Mouse (Mus musculus) heart, adult 10 weeks (tissue): ENCODE measurements around the gene Vmn2r15. TPM values are rescaled to one million over a fixed set of nuclear protein-coding genes. Genes with fewer than 3 reads are reported as not detected.

Experiments used
- polyA plus RNA-seq: library from polyadenylated mRNA; stranded (reverse); fragments of 350-450 nt; fragmentation: Illumina TruSeq; extraction: RNeasy Lipid Tissue Mini Kit (QIAGEN cat#74804); gene quantifications from one replicate; pipeline ENCODE4 v1.2.3, GENCODE M21; 2014; ENCODE audit warnings: low read depth, low replicate concordance

The Vmn2r15 gene
- polyA plus RNA-seq: not detected

DNA sequence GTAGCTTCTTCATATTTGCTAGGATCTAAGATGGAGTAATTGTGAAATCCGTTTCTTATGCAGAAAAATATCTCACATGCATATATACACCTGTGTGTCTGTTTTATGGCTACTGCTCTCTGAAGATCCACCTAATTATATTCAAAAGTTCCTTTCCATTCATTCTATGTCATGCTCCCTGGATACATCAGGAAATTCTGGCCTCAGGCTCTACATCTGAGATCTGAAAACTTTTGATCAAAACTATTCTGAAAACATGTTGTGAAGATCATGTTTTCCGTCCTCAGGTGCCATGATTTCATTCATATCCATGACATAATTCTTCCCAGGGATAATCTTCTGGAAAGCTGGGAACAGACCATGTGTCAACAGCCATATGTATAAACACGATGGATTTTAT lies at the start of gene Vmn2r15:
TSS of gene Vmn2r15 (minus strand) at position 101 of the 400 bp plus-strand sequence.

DNA sequence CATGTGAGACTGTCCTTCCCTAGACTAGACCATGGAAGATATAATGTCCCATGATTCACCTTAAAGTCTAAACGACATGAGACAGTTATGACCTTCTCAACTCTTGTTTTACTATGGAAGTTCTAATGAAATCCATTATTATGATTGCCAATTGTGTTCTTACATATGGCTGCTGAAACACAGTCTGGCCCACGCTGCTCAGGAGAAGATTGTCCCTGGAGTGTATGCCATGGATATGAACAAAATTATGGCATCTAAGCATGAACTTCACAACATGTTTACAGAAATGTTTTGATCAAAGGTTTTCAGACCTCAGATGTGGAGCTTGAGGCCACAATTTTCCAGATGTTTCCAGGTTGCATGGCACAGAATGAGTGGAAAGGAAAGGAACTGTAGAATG lies 32.4 kb upstream of the Vmn2r15 start, which contains the start of gene Vmn2r16:
TSS of gene Vmn2r16 (plus strand) at position 301 of the 400 bp plus-strand sequence.

Other genes with a start within 250 kb of the Vmn2r15 start
- gene Vmn2r11, start 238.1 kb downstream of the Vmn2r15 start, polyA plus RNA-seq: not detected
- not detected for gene Vmn2r12, start 199.7 kb downstream of the Vmn2r15 start, polyA plus RNA-seq
- gene Vmn2r13, start 105.4 kb downstream of the Vmn2r15 start, polyA plus RNA-seq: not detected
- gene Vmn2r14, start 72.9 kb downstream of the Vmn2r15 start, polyA plus RNA-seq: not detected
- not detected for gene Vmn2r16, start 32.5 kb upstream of the Vmn2r15 start, polyA plus RNA-seq
- not detected for gene Vmn2r17, start 122.0 kb upstream of the Vmn2r15 start, polyA plus RNA-seq